Comparison of ENCODE assay signal across 8 mouse cellular contexts in genomic region chr10:81485060-81485449, GRCm38 (mm10). TPM values are rescaled to one million over a fixed set of nuclear protein-coding genes. Genes with fewer than 3 reads are reported as not detected.
DNase-seq lines count a peak whose midpoint lies in the region; ATAC-seq lines count a peak whose summit lies in the region.
"Had no signal": no experiment of that assay in that cellular context is flagged by ENCODE, and none has a peak within 500 bp of the region (broad histone marks: within the 10 kb centered on the region; RNA-seq: fewer than 3 reads in every experiment).

No protein-coding gene starts in this region.

- peak; percentile 46 for DNase-seq in lung, postnatal 10 days
- DNase-seq in lung, postnatal 36 days, result no peak
- DNase-seq in T-cell, adult 2 months (ENCODE audit: low spot score), result peak; percentile 53
- peak; percentile 43 to 51 for DNase-seq in thymus, postnatal 36 days
- no peak for DNase-seq in right cerebral cortex, adult 18-20 months
- DNase-seq in urinary bladder, postnatal 10 days (ENCODE audit: low spot score), result no peak
- DNase-seq: kidney, postnatal 10 days had no signal

- 0 out of 2 replicates have a peak, but pooled peaks have one; percentile 28 for ATAC-seq in megakaryocyte, adult 5-6 weeks (ENCODE audit: poor library complexity, severe bottlenecking)

RNA-seq across cellular contexts. Expression of gene Celf5, which starts 2.5 kb away (rescaled TPM):
- total RNA-seq in megakaryocyte, adult 5-6 weeks (2015), result not detected in 2 replicates
- total RNA-seq in megakaryocyte, adult 5-6 weeks (2017), result 0.24 TPM in 1 of 2 replicates, not detected in the other

RNA-seq across cellular contexts. Expression of gene Ncln, which starts 11.1 kb away (rescaled TPM):
- total RNA-seq in megakaryocyte, adult 5-6 weeks (2015), result 55.8 and 62.8 TPM in 2 replicates
- 72.4 and 76.3 TPM in 2 replicates for total RNA-seq in megakaryocyte, adult 5-6 weeks (2017)

RNA-seq across cellular contexts. Expression of gene S1pr4, which starts 14.9 kb away (rescaled TPM):
- total RNA-seq in megakaryocyte, adult 5-6 weeks (2015), result 22.8 and 23.9 TPM in 2 replicates
- total RNA-seq in megakaryocyte, adult 5-6 weeks (2017), result 28.1 and 29.3 TPM in 2 replicates

RNA-seq across cellular contexts. Expression of gene Nfic, which starts 29.6 kb away (rescaled TPM):
- total RNA-seq in megakaryocyte, adult 5-6 weeks (2015), result 51.4 and 54.5 TPM in 2 replicates
- total RNA-seq in megakaryocyte, adult 5-6 weeks (2017), result 6.2 and 8.6 TPM in 2 replicates

RNA-seq across cellular contexts. Expression of gene Gna15, which starts 39.0 kb away (rescaled TPM):
- 34.3 and 35.9 TPM in 2 replicates for total RNA-seq in megakaryocyte, adult 5-6 weeks (2015)
- 31.5 and 42.4 TPM in 2 replicates for total RNA-seq in megakaryocyte, adult 5-6 weeks (2017)

Comparison
In these comparisons a context has a peak if more than half of its experiments do, and no peak if none do; other contexts are left out.
1. DNase-seq: peak in lung, postnatal 10 days (single experiment), T-cell, adult 2 months (single experiment) and thymus, postnatal 36 days (2 of 2); none in lung, postnatal 36 days (single experiment), right cerebral cortex, adult 18-20 months (single experiment) and urinary bladder, postnatal 10 days (single experiment).